Mouse (Mus musculus) E14TG2a.4 (cell line): Measurements from ENCODE around the gene Fras1.

ENCODE experiments used
- H3K27me3 ChIP-seq: 2 replicates; pipeline ENCODE4 v1.6.1; 2014; ENCODE audit warnings: low read length, control low read depth; ENCODE audit not compliant: insufficient read depth
- H3K36me3 ChIP-seq: 2 replicates; pipeline ENCODE4 v1.6.1; 2014; ENCODE audit warnings: low read length, control low read depth; ENCODE audit not compliant: insufficient read depth
- H3K4me1 ChIP-seq: replicated peaks from 2 replicates; pipeline ENCODE4 v1.6.1; 2014; ENCODE audit warnings: low read depth, low read length, control low read depth
- H3K4me3 ChIP-seq: replicated peaks from 2 replicates; pipeline ENCODE4 v1.5.1; 2014; ENCODE audit warnings: mild to moderate bottlenecking, low read length
- H3K9me3 ChIP-seq: 2 replicates; pipeline ENCODE4 v1.6.1; 2014; ENCODE audit warnings: low read length, control low read depth
- CTCF ChIP-seq: conservative IDR thresholded peaks from 2 replicates; pipeline ENCODE4 v1.5.1; 2014; ENCODE audit warnings: low read length
- NANOG ChIP-seq: IDR thresholded peaks from 2 replicates; pipeline ENCODE4 v1.6.1; 2014; ENCODE audit warnings: borderline replicate concordance, low read length, mixed read lengths
- POU5F1 ChIP-seq: IDR thresholded peaks from 2 replicates; pipeline ENCODE4 v1.6.1; 2014; ENCODE audit warnings: low read length, borderline replicate concordance

Fras1 gene

DNA sequence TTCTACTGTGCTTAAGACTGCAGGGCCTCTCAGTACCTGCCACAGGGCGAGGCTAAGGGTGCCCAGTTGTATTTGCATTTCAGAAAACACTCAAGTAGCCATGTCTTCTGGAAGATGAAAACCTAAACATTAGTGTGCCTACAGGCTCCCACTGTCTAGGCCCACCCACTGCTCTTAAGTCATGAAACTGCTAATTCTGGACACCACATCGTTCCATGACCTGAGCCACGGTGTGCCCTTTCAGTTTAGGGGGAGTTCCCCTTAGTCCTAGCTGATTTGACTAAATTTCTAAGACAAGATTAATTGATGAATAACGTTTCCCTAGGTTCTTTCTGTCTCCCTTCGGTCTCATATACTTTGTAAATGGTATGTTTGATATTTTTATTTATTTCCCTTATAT, 222.0 kb downstream of the Fras1 start:
- no peaks in the 10 kb centered on the region for H3K9me3 ChIP-seq
- H3K4me1 ChIP-seq, result no peaks in the 10 kb centered on the region
- TF ChIP-seq POU5F1, result no peak
- TF ChIP-seq NANOG, result no peak
- TF ChIP-seq CTCF, result no peak
- H3K36me3 ChIP-seq, result no peaks in the 10 kb centered on the region
- H3K4me3 ChIP-seq, result no peak overlapping the region
- no peaks in the 10 kb centered on the region for H3K27me3 ChIP-seq

DNA sequence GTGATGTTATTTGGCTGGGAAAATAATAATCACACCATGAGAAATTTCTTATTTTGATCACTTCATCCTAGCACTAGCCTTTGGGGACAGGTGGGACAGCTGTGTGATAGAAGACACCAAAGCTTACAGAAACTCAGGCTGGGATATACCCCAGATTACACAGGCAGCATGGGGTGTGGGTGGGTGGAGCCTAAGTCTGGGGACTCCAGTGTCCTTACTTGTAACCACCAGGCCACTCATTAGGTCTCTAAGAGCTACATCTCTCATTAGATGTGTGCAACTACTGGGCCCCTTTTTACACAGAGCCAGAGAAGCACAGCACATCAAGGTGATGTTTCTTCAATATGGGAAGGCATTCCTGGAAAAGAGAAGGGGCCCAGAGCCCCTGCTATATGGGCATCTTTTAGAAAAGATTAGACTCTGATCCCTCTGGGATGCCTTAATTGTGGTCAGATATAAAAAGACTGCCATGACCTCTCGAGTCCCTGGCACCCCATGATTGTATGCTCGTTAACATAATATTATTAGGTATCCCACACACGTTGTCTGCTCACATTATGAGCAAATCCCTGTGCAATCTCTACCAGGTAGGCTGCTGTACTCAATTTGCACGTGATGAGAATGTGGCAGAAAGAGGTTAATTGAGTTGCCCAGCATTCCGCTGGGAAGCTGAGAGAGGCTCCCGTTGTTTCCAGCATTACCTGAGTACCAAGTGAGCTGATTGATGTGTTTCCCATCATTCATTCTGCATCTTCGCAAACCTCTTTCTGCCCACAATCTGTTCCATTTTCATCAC, 230.4 kb downstream of the Fras1 start:
- TF ChIP-seq NANOG, result no peak
- TF ChIP-seq CTCF, result no peak
- TF ChIP-seq POU5F1, result no peak
- Histone ChIP-seq H3K4me1 (no peaks in the 10 kb centered on the region), H3K9me3 (no peaks in the 10 kb centered on the region; the same call in 1 of the 2 replicates), H3K36me3 (no peaks in the 10 kb centered on the region), H3K27me3 (no peaks in the 10 kb centered on the region), H3K4me3 (no peak overlapping the region)

DNA sequence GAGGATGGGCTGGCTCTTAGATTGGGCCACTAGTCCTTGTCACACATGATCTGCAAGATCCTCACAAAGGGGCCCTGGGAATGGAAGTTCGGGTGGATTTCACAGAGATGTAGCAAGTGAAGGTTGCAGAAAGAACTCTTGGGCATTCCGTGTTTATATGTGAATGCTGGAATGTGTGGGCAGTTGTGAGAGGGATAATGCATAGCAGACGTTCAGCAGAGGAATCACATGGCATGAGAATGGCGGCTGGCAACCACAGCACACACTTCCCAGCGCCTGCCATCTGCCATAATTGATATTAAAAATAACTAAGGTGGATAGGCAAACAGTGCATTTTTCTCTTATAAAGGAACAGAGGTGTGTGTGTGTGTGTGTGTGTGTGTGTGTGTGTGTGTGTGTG, 234.3 kb downstream of the Fras1 start:
- TF ChIP-seq CTCF (no peak), POU5F1 (no peak), NANOG (no peak)
- no peaks in the 10 kb centered on the region for H3K36me3 ChIP-seq
- no peak overlapping the region for H3K4me3 ChIP-seq
- H3K27me3 ChIP-seq, result no peaks in the 10 kb centered on the region
- no peaks in the 10 kb centered on the region; the same call in 1 of the 2 replicates for H3K9me3 ChIP-seq
- H3K4me1 ChIP-seq, result no peaks in the 10 kb centered on the region

DNA sequence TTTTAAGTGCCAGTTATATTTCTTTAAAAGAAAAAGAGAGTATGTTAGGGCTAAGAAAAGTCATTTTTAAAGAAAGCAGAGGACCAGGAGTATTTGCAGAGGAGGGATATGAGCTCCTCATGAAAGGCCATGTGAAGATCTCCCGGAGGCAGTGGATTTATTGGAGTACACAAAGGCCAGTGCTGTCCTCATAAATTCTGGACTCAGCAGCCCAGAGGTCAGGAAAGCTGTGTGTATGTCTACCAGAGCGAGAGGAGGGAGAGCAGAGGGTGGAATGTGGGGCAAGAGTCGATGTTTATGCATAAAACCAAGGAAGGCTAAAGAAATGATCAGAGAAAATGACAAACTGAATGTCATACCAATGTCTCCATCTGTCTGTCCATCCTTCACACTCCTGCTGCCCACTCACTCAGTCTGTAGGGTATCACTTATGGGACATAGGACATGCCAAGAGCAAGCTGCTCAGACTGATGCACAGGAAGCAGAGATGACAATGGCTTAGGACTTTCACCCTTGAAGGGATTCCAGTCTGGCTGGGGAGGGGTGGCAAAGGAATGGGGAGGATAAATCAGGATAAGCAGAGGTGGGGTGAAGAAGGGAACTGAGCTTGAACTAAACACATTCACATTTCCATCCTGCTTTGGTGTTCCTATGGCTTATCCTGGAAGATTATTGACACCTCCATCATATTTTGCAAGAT, 235.0 kb downstream of the Fras1 start:
- H3K36me3 ChIP-seq, result no peaks in the 10 kb centered on the region
- no peak for TF ChIP-seq NANOG
- TF ChIP-seq POU5F1, result no peak
- TF ChIP-seq CTCF, result no peak
- H3K9me3 ChIP-seq, result no peaks in the 10 kb centered on the region; the same call in 1 of the 2 replicates
- no peak overlapping the region for H3K4me3 ChIP-seq
- H3K27me3 ChIP-seq, result no peaks in the 10 kb centered on the region
- H3K4me1 ChIP-seq, result no peaks in the 10 kb centered on the region

DNA sequence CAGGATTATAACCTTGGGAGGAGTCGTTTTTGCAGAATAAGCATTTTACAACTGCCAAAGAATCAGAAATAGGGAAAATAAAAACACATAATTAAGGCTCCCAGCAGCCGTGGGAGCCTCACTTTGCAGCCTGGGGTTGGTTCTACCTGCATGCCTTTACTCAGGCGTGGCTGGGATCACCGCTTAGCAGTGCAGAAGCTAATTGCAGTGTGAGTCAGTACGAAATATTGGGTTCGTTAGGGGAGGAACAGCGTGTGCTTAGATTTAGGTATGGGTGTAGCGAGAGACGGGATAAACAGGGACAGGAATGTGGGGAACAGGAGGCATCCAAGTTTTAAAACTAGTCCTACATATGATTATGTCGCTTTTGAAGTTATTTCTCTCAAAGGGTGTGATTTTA, 238.3 kb downstream of the Fras1 start:
- Histone ChIP-seq H3K36me3 (no peaks in the 10 kb centered on the region), H3K4me3 (no peak overlapping the region), H3K27me3 (no peaks in the 10 kb centered on the region), H3K9me3 (no peaks in the 10 kb centered on the region; the same call in 1 of the 2 replicates), H3K4me1 (no peaks in the 10 kb centered on the region)
- TF ChIP-seq POU5F1 (no peak), NANOG (no peak), CTCF (no peak)

DNA sequence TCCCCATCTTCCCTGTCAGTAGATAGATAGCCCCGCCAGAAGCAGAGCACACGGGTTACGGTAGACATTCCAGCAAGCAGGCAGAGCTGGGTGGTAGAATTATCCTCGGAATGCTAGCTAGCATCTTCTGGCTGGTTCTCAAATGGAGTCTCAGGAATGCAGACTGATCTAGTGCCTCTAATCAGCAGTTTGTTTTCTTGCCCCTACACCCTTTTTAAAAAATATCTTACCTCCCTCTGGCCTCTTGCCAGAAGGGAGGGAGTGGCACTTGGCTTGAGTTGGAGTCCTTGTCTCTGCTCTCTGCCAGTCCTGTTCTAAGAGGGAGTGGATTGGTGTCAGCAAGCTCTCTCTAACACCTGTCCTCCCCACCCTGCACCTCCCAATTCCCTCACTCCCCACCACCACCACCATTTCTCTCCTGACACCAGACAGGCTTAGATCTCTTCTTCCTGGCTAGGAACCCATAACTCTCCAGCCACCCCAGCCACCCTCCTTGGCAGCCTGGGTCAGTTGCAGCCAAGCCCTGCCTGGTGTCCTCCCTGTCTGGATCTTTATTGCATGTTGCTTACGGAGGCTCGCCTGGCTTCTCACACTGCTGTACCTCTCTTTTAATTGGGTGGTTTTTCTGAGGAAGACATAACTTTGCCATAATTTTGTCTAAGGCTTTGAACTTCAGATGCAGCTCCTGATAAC, 243.3 kb downstream of the Fras1 start:
- Histone ChIP-seq H3K9me3 (no peaks in the 10 kb centered on the region), H3K27me3 (no peaks in the 10 kb centered on the region), H3K4me1 (no peaks in the 10 kb centered on the region), H3K36me3 (no peaks in the 10 kb centered on the region), H3K4me3 (no peak overlapping the region)
- TF ChIP-seq POU5F1 (no peak), CTCF (no peak), NANOG (no peak)

DNA sequence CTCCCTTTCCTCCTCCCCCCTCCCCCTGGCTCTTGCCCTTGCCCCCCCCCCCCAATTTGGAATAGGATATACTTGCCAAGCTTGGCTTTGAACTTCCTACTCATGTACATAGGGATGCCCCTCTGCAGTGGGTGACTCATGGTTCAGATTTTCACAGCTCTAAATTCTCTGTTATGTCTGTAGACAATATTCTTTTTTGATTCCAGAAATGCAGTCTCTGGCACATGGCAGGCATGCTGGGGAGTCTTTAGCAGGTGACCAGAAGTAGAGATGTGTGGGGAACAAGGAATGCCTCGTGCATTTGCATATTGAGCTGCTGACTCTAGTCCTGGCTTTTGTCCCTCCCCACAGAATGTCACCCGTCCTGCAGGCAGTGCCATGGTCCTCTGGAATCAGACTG, 244.3 kb downstream of the Fras1 start:
- no peaks in the 10 kb centered on the region for H3K27me3 ChIP-seq
- no peaks in the 10 kb centered on the region for H3K4me1 ChIP-seq
- H3K36me3 ChIP-seq, result no peaks in the 10 kb centered on the region
- H3K4me3 ChIP-seq, result no peak overlapping the region
- TF ChIP-seq POU5F1 (no peak), CTCF (no peak), NANOG (no peak)
- no peaks in the 10 kb centered on the region for H3K9me3 ChIP-seq

DNA sequence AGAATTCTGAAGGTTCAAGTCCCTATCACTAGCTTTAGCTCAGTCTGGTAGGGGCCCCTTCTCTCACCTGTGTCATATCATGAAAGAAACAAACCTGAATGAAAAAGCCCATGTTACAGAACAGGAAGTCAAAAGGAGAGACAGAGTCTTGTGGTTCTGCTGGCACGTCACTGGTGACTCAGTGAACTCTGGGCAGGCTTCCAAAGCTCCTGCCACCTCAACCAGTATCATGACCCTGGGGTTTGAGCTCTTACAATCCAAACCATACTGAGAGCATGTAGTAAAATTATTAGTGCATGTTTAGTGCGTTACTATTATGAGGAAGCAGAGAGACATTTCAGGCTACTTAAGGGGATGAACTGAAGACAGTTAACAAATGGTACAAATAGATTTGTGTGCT, 246.5 kb downstream of the Fras1 start:
- Histone ChIP-seq H3K9me3 (no peaks in the 10 kb centered on the region), H3K4me3 (no peak overlapping the region), H3K4me1 (no peaks in the 10 kb centered on the region), H3K36me3 (no peaks in the 10 kb centered on the region), H3K27me3 (no peaks in the 10 kb centered on the region)
- TF ChIP-seq POU5F1, result no peak
- no peak for TF ChIP-seq CTCF
- TF ChIP-seq NANOG, result no peak

DNA sequence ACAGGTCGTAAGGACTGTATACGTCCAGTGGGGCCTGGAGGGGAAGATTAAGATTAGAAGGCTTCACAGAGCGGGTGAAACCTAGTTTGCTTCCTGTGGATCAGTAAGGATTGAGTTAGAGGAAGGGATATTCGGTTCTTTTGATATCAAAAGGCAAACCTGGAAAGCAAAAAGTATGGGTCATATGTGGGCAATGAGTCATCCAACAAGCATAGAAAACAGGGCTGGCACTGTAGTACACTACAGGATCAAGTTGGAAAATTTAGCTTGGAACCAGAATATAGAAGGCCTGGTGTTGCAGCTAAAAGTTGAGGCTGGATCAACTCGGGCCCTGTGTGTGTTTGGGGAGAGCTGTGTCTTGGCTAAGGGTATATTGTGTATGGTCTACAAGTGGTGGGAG, 246.9 kb downstream of the Fras1 start:
- H3K27me3 ChIP-seq, result no peaks in the 10 kb centered on the region
- H3K4me3 ChIP-seq, result no peak overlapping the region
- H3K36me3 ChIP-seq, result no peaks in the 10 kb centered on the region
- no peaks in the 10 kb centered on the region for H3K9me3 ChIP-seq
- TF ChIP-seq POU5F1, result no peak
- TF ChIP-seq NANOG, result no peak
- TF ChIP-seq CTCF, result no peak
- no peaks in the 10 kb centered on the region for H3K4me1 ChIP-seq
